Mouse (Mus musculus) stomach, embryonic 16.5 days (tissue): Measurements from ENCODE around the gene Atp1b3. TPM values are rescaled to one million over a fixed set of nuclear protein-coding genes. Genes with fewer than 3 reads are reported as not detected.

ENCODE experiments used
- ATAC-seq: fragments of 200-750 bp; cut with Nextera tagmentation; 2 replicates; pipeline ENCODE4 v1.8.0; 2017; ENCODE audit warnings: moderate number of reproducible peaks, moderate TSS enrichment; ENCODE audit not compliant: insufficient read depth, low FRiP score
- H3K27ac ChIP-seq: fragments of 300-500 bp; sonication (generic); 2 replicates; pipeline ENCODE4 v1.5.1; 2014; ENCODE audit warnings: low read length
- H3K27me3 ChIP-seq: fragments of 300-500 bp; sonication (generic); 2 replicates; pipeline ENCODE4 v1.6.1; 2014; ENCODE audit warnings: low read length, control low read depth, mixed read lengths; ENCODE audit not compliant: control insufficient read depth, insufficient read depth
- H3K36me3 ChIP-seq: fragments of 300-500 bp; sonication (generic); 2 replicates; pipeline ENCODE4 v1.6.1; 2014; ENCODE audit warnings: low read length; ENCODE audit not compliant: control insufficient read depth, insufficient read depth
- H3K4me1 ChIP-seq: fragments of 300-500 bp; sonication (generic); 2 replicates; pipeline ENCODE4 v1.6.1; 2014; ENCODE audit warnings: low read length, control low read depth, mixed read lengths; ENCODE audit not compliant: control insufficient read depth, insufficient read depth
- H3K4me2 ChIP-seq: fragments of 300-500 bp; sonication (generic); 2 replicates; pipeline ENCODE4 v1.6.1; 2014; ENCODE audit warnings: low read depth, low read length, mixed read lengths
- H3K4me3 ChIP-seq: fragments of 300-500 bp; sonication (generic); replicated peaks from 2 replicates; pipeline ENCODE4 v1.5.1; 2014; ENCODE audit warnings: mild to moderate bottlenecking, low read length
- H3K9ac ChIP-seq: fragments of 300-500 bp; sonication (generic); 2 replicates; pipeline ENCODE4 v1.6.1; 2014; ENCODE audit warnings: low read length
- H3K9me3 ChIP-seq: fragments of 300-500 bp; sonication (generic); replicated peaks from 2 replicates; pipeline ENCODE4 v1.6.1; 2016; ENCODE audit warnings: low read length, control low read depth; ENCODE audit not compliant: control insufficient read depth
- WGBS: fragments of 180-500 bp; shearing (Covaris S2); extraction: QIAGEN DNeasy Blood & Tissue Kit; methylation state at CpG from one replicate; pipeline ENCODE4 v1.1.7; 2014; 5-methylcytosine and 5-hydroxymethylcytosine counted together
- polyA plus RNA-seq: library from polyadenylated mRNA; unstranded; fragments of >200 nt; fragmentation: Nextera tagmentation; extraction: Ambion mirVana; gene quantifications from 2 replicates; pipeline ENCODE4 v1.2.1, GENCODE M21; 2015

Gene Atp1b3
- polyA plus RNA-seq, 1 experiment from 2014 or later = 165 TPM

- Histone ChIP-seq H3K9ac (no peak overlapping the region), H3K4me2 (no peak overlapping the region), H3K27me3 (no peaks in the 10 kb centered on the region), H3K9me3 (no peaks in the 10 kb centered on the region), H3K4me1 (no peaks in the 10 kb centered on the region), H3K4me3 (no peak overlapping the region), H3K36me3 (no peaks in the 10 kb centered on the region), H3K27ac (no peak overlapping the region)
- 78% methylated on average over 6 of the region's 6 CpGs for WGBS
- ATAC-seq = no peak
Measured at GRCm38 (mm10) chr9:96320551-96320980, 43.7 kb downstream of the Atp1b3 start.

GRCm38 (mm10) chr9:96319333-96319732 lies 44.9 kb downstream of the Atp1b3 start:
- H3K4me1 ChIP-seq = no peaks in the 10 kb centered on the region
- no peak overlapping the region for H3K27ac ChIP-seq
- H3K9me3 ChIP-seq = no peaks in the 10 kb centered on the region
- no peak for ATAC-seq
- no peaks in the 10 kb centered on the region for H3K36me3 ChIP-seq
- no peak overlapping the region for H3K4me3 ChIP-seq
- H3K9ac ChIP-seq = no peak overlapping the region
- H3K4me2 ChIP-seq = no peak overlapping the region
- H3K27me3 ChIP-seq = no peaks in the 10 kb centered on the region
- WGBS = 87% methylated on average over 5 of the region's 5 CpGs

- Histone ChIP-seq H3K4me2 (no peak overlapping the region), H3K36me3 (no peaks in the 10 kb centered on the region), H3K27me3 (no peaks in the 10 kb centered on the region), H3K9me3 (no peaks in the 10 kb centered on the region), H3K4me1 (no peaks in the 10 kb centered on the region), H3K27ac (no peak overlapping the region), H3K9ac (no peak overlapping the region), H3K4me3 (no peak overlapping the region)
- no peak for ATAC-seq
- WGBS = 92% methylated on average over 3 of the region's 3 CpGs
Measured at GRCm38 (mm10) chr9:96312074-96312473, 52.2 kb downstream of the Atp1b3 start.

GRCm38 (mm10) chr9:96308816-96309215 lies 55.4 kb downstream of the Atp1b3 start:
- ATAC-seq = no peak
- Histone ChIP-seq H3K9ac (no peak overlapping the region), H3K27me3 (no peaks in the 10 kb centered on the region), H3K9me3 (no peaks in the 10 kb centered on the region), H3K27ac (no peak overlapping the region), H3K4me3 (no peak overlapping the region), H3K36me3 (no peaks in the 10 kb centered on the region), H3K4me1 (no peaks in the 10 kb centered on the region), H3K4me2 (no peak overlapping the region)
- 77% methylated on average over 3 of the region's 3 CpGs for WGBS

- Histone ChIP-seq H3K27me3 (no peaks in the 10 kb centered on the region), H3K4me1 (no peaks in the 10 kb centered on the region), H3K36me3 (peaks cover 6% of the 10 kb centered on the region), H3K27ac (no peak overlapping the region), H3K4me3 (no peak overlapping the region), H3K9me3 (no peaks in the 10 kb centered on the region), H3K4me2 (no peak overlapping the region), H3K9ac (no peak overlapping the region)
- ATAC-seq = no peak
- WGBS = 84% methylated on average over 3 of the region's 3 CpGs
Measured at GRCm38 (mm10) chr9:96299324-96300008, 64.8 kb downstream of the Atp1b3 start.

GRCm38 (mm10) chr9:96292144-96292543 lies 72.1 kb downstream of the Atp1b3 start:
- WGBS = 98% methylated on average over 7 of the region's 7 CpGs
- no peaks in the 10 kb centered on the region for H3K4me1 ChIP-seq

GRCm38 (mm10) chr9:96284916-96285315 lies 79.3 kb downstream of the Atp1b3 start:
- no peak for ATAC-seq
- H3K27me3 ChIP-seq = no peaks in the 10 kb centered on the region
- no peaks in the 10 kb centered on the region for H3K36me3 ChIP-seq
- no peak overlapping the region for H3K27ac ChIP-seq
- WGBS = 18% methylated on average over 1 of the region's 1 CpGs
- H3K9me3 ChIP-seq = no peaks in the 10 kb centered on the region
- H3K4me3 ChIP-seq = no peak overlapping the region
- no peak overlapping the region for H3K9ac ChIP-seq
- H3K4me2 ChIP-seq = no peak overlapping the region
- H3K4me1 ChIP-seq = no peaks in the 10 kb centered on the region

More at GRCm38 (mm10) chr9:96292144-96292543, 72.1 kb downstream of the Atp1b3 start:
- Histone ChIP-seq H3K27me3 (no peaks in the 10 kb centered on the region), H3K36me3 (peaks cover 6% of the 10 kb centered on the region), H3K27ac (no peak overlapping the region), H3K9ac (no peak overlapping the region), H3K4me3 (no peak overlapping the region), H3K4me2 (no peak overlapping the region), H3K9me3 (no peaks in the 10 kb centered on the region)
- ATAC-seq = no peak

Other genes starting within 250 kb of the Atp1b3 start
- 11.2 and 12.1 TPM in 2 replicates for gene Gk5, start 245.1 kb downstream of the Atp1b3 start, polyA plus RNA-seq
- gene Tfdp2, start 168.2 kb downstream of the Atp1b3 start, polyA plus RNA-seq = 28.4 and 34.3 TPM in 2 replicates
- gene Rnf7, start 114.2 kb upstream of the Atp1b3 start, polyA plus RNA-seq = 180 TPM in 2 replicates
- not detected in 2 replicates for gene Gm28729, start 160.8 kb upstream of the Atp1b3 start, polyA plus RNA-seq